Mouse (Mus musculus) erythroblast, adult 5-6 weeks (primary cell): ENCODE results near the gene Zdhhc17. TPM values are rescaled to one million over a fixed set of nuclear protein-coding genes. Genes with fewer than 3 reads are reported as not detected.

ENCODE experiments used
- ATAC-seq: replicated peaks from 2 replicates; pipeline ENCODE4 v1.8.0; 2016; ENCODE audit warnings: moderate number of reproducible peaks, mild to moderate bottlenecking, moderate TSS enrichment, inconsistent platforms; ENCODE audit not compliant: poor library complexity, low FRiP score, severe bottlenecking
- total RNA-seq, 2 experiments: library from RNA; stranded (forward) in 1 of 2; stranded (reverse) in 1 of 2; fragments of 150-400 nt in 1 of 2; fragments of 200-764, 138-1000 nt in 1 of 2; gene quantifications; 2 replicates each; pipeline versions ENCODE4 v1.2.3 to v1.2.4; 2015 to 2017; ENCODE audit warnings: low replicate concordance in 2 of 2

Gene Zdhhc17
- total RNA-seq, 2 experiments from 2014 or later = 15.8 to 54.4 TPM

DNA sequence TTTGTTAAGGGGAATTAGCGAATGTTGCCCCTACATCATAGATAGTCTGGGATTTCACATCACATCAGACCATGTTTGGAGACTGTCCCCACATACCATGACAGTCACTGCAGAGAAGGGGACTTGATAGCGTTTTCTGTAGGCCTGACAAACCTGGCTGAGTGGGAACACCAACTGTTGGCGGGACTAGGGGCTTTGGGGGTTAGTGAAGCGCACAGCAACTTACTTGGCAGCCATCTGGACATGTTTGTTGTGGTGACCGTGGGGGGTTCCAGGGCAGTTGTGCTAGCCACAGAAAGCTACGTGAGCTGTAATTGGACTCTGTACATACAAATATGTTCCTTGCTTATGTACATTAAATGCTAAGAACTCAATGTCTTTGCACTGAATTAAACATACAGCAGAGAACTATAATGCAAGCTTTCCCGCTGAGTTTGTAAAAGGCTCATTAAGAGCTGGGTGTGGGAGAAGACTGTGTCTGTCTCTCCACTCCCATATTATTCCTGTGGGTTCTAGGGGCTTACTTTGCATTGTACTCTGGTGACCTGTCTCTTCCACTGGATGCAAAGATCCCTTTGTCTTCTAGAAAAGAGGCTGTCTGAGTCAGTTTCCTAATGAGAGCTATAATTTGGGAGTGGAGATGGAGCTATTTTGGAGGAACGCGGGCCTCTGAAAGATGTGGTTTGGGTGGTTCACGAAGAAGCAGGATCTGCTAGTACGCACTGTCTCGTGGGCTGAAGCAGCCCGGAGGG, 78.6 kb downstream of the Zdhhc17 start:
- ATAC-seq = no peak

- no peak for ATAC-seq
These were observed 80.2 kb downstream of the Zdhhc17 start for GRCm38 (mm10) chr10:110929756-110930155.

GRCm38 (mm10) chr10:110927491-110927890, 82.4 kb downstream of the Zdhhc17 start:
- no peak for ATAC-seq

DNA sequence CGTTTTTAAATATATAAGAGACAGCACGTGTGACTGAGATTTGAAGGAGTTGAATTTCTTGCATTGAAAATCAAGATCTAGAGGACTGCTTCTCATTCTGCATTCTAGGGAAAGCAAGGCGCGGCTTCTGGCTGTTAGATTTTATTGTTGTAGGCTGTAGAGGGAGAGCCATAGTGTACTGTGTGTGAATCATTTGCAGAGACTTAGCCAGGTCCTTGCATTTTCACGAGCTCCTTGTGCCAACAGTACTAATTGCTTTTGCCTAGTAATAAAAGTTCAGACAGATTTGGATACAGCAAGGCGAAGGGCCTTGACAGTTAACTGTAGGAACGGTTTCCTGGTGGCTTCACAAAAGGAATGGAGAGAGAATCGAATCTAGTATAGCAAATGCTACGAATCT, 87.3 kb downstream of the Zdhhc17 start:
- no peak for ATAC-seq

GRCm38 (mm10) chr10:110921890-110922289, 88.0 kb downstream of the Zdhhc17 start:
- no peak for ATAC-seq

- no peak for ATAC-seq
These were observed 89.5 kb downstream of the Zdhhc17 start for GRCm38 (mm10) chr10:110920368-110920950.

- ATAC-seq = peak; percentile 78
These were observed 90.2 kb downstream of the Zdhhc17 start, which contains the start of gene Csrp2 for GRCm38 (mm10) chr10:110919531-110920343. Gene Csrp2 (plus strand): TSS chr10:110919789.

GRCm38 (mm10) chr10:110918414-110919391, 91.2 kb downstream of the Zdhhc17 start:
- no peak for ATAC-seq

GRCm38 (mm10) chr10:110917521-110917920, 92.4 kb downstream of the Zdhhc17 start:
- ATAC-seq = no peak

- ATAC-seq = no peak
These were observed 93.1 kb downstream of the Zdhhc17 start for GRCm38 (mm10) chr10:110916666-110917344.

GRCm38 (mm10) chr10:110903862-110904261, 106.1 kb downstream of the Zdhhc17 start:
- no peak for ATAC-seq

DNA sequence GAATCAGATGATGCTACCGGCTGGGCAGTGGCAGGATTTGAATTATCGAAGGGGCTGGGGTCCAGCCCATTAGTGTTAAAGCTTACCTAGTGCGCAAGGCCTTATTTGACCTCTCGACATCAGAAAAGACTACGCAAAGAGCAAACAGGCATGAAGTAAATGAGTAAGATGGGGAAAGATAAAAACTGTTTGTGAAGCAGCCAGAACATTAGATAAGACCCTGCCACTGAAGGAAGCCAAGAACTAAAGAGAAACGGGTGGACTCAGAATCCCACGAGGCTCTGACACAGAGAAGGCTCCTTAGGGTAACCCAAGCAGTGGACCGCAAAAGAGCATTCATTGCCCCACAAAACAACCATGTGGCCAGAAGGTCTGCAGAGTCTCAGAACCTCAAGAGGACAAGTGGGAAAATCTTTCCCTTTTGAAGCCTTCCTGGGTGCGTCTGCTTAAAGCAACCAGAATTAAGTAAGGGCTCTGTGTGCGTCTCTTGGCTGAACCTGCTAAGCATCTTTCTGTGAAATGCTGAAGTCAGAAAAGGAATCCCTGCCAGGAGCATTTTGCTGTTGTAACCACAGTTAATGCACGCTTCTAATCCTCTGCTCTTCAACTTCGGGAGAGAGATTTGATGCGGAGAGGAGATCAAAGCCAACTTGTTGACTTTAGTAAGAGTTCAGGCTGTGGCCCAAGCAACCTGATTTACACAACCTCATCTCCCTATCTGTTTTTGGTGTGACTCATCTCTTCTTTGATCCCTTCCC, 110.0 kb downstream of the Zdhhc17 start:
- no peak for ATAC-seq

Other genes with a start within 250 kb of the Zdhhc17 start
- gene Csrp2, start 90.4 kb downstream of the Zdhhc17 start, total RNA-seq (2015; ENCODE audit: low replicate concordance) = 31.7 TPM in 1 of 2 replicates, not detected in the other
- 3.2 and 11.5 TPM in 2 replicates for gene Csrp2, start 90.4 kb downstream of the Zdhhc17 start, total RNA-seq (2017; ENCODE audit: low replicate concordance)
- gene Osbpl8, start 154.6 kb upstream of the Zdhhc17 start, total RNA-seq (2015; ENCODE audit: low replicate concordance) = 221 and 254 TPM in 2 replicates
- gene Osbpl8, start 154.6 kb upstream of the Zdhhc17 start, total RNA-seq (2017; ENCODE audit: low replicate concordance) = 372 and 402 TPM in 2 replicates